Mouse (Mus musculus): ENCODE data around the gene Rasa4.
A peak's percentile ranks its signal among the peaks of the same experiment; 100 is the strongest.
"Not testable (repeated sequence)": the region's sequence is repeated elsewhere in the genome, so short reads cannot be mapped to it uniquely, and the experiment has no call there.

Gene Rasa4

GRCm38 (mm10) chr5:136069411-136069810 lies 14.3 kb upstream of the Rasa4 start:
- no peak for DNase-seq

GRCm38 (mm10) chr5:136073051-136073450 lies 10.7 kb upstream of the Rasa4 start:
- DNase-seq = no peak

GRCm38 (mm10) chr5:136073526-136073925 lies 10.2 kb upstream of the Rasa4 start:
- DNase-seq = no peak

GRCm38 (mm10) chr5:136075076-136075475 lies 8.6 kb upstream of the Rasa4 start:
- no peak for DNase-seq

- no peak for DNase-seq
These were observed 7.4 kb upstream of the Rasa4 start for GRCm38 (mm10) chr5:136076284-136076683.

GRCm38 (mm10) chr5:136077001-136077550 lies 6.6 kb upstream of the Rasa4 start:
- DNase-seq = no peak

GRCm38 (mm10) chr5:136078136-136078535 lies 5.6 kb upstream of the Rasa4 start:
- no peak for DNase-seq

GRCm38 (mm10) chr5:136082345-136082744 lies 1.4 kb upstream of the Rasa4 start:
- no peak for DNase-seq

GRCm38 (mm10) chr5:136084144-136084881 lies 597 bp downstream of the Rasa4 start:
- no peak for DNase-seq

GRCm38 (mm10) chr5:136084891-136085651 lies 1.4 kb downstream of the Rasa4 start:
- no peak for DNase-seq

GRCm38 (mm10) chr5:136086290-136086689 lies 2.6 kb downstream of the Rasa4 start:
- no peak for DNase-seq

- DNase-seq = no peak
These were observed 5.3 kb downstream of the Rasa4 start for GRCm38 (mm10) chr5:136088821-136089575.

GRCm38 (mm10) chr5:136091927-136092326 lies 8.2 kb downstream of the Rasa4 start:
- DNase-seq = no peak

- no peak for DNase-seq
These were observed 10.7 kb downstream of the Rasa4 start for GRCm38 (mm10) chr5:136094249-136095010.

GRCm38 (mm10) chr5:136095089-136095488 lies 11.4 kb downstream of the Rasa4 start:
- DNase-seq = no peak

- DNase-seq = no peak
These were observed 14.8 kb downstream of the Rasa4 start for GRCm38 (mm10) chr5:136098536-136098935.

- DNase-seq = peak; percentile 74
These were observed 18.5 kb downstream of the Rasa4 start for GRCm38 (mm10) chr5:136102099-136102820.

GRCm38 (mm10) chr5:136104511-136104910 lies 20.8 kb downstream of the Rasa4 start:
- peak; percentile 27 for DNase-seq

- no peak for DNase-seq
These were observed 24.8 kb downstream of the Rasa4 start for GRCm38 (mm10) chr5:136108486-136108885.

- DNase-seq = no peak
These were observed 25.3 kb downstream of the Rasa4 start for GRCm38 (mm10) chr5:136109042-136109441.

GRCm38 (mm10) chr5:136113546-136113945 lies 29.8 kb downstream of the Rasa4 start:
- not testable (repeated sequence) for DNase-seq

Measured in liver (tissue).